Mouse (Mus musculus): ENCODE measurements around the gene Spc24.

The Spc24 gene

GRCm38 (mm10) chr9:21748491-21748890 is 11.6 kb downstream of the Spc24 start:
- DNase-seq: peak; percentile 56 to 61

- peak; percentile 92 to 97 for DNase-seq
Observed at GRCm38 (mm10) chr9:21748033-21748432, 12.1 kb downstream of the Spc24 start.

GRCm38 (mm10) chr9:21747238-21747774 is 12.8 kb downstream of the Spc24 start:
- DNase-seq: peak in 1 of 2 experiments; percentile 12

GRCm38 (mm10) chr9:21741514-21741913 is 18.6 kb downstream of the Spc24 start:
- no peak for DNase-seq

- DNase-seq: no peak
Observed at GRCm38 (mm10) chr9:21740427-21740826, 19.7 kb downstream of the Spc24 start.

GRCm38 (mm10) chr9:21738776-21739175 is 21.3 kb downstream of the Spc24 start:
- no peak for DNase-seq

GRCm38 (mm10) chr9:21737188-21737587 is 22.9 kb downstream of the Spc24 start:
- no peak for DNase-seq

GRCm38 (mm10) chr9:21736580-21736979 is 23.5 kb downstream of the Spc24 start:
- no peak for DNase-seq

GRCm38 (mm10) chr9:21735126-21735525 is 25.0 kb downstream of the Spc24 start:
- no peak for DNase-seq

GRCm38 (mm10) chr9:21733989-21734388 is 26.1 kb downstream of the Spc24 start:
- no peak for DNase-seq

GRCm38 (mm10) chr9:21733446-21733845 is 26.7 kb downstream of the Spc24 start:
- no peak for DNase-seq

- DNase-seq: no peak
Observed at GRCm38 (mm10) chr9:21732288-21732687, 27.8 kb downstream of the Spc24 start.

GRCm38 (mm10) chr9:21729264-21729663 is 30.8 kb downstream of the Spc24 start:
- no peak for DNase-seq

GRCm38 (mm10) chr9:21728261-21728832 is 31.8 kb downstream of the Spc24 start:
- DNase-seq: no peak

- no peak for DNase-seq
Observed at GRCm38 (mm10) chr9:21726218-21726975, 33.7 kb downstream of the Spc24 start.

- DNase-seq: no peak
Observed at GRCm38 (mm10) chr9:21725224-21726121, 34.6 kb downstream of the Spc24 start.

GRCm38 (mm10) chr9:21724147-21724536 is 36.0 kb downstream of the Spc24 start:
- peak; percentile 87 to 95 for DNase-seq

- peak; percentile 78 to 86 for DNase-seq
Observed at GRCm38 (mm10) chr9:21723377-21724146, 36.5 kb downstream of the Spc24 start, which contains the start of gene Ldlr. Gene Ldlr (plus strand): TSS chr9:21723483.

- no peak for DNase-seq
Observed at GRCm38 (mm10) chr9:21721036-21721435, 39.1 kb downstream of the Spc24 start.

GRCm38 (mm10) chr9:21717015-21717414 is 43.1 kb downstream of the Spc24 start:
- DNase-seq: no peak

- DNase-seq: no peak
Observed at GRCm38 (mm10) chr9:21715298-21715697, 44.8 kb downstream of the Spc24 start.

- no peak for DNase-seq
Observed at GRCm38 (mm10) chr9:21709340-21709739, 50.8 kb downstream of the Spc24 start.
